In genomic region chr11:45944643-45945156, GRCm38 (mm10) we compare ENCODE assay signal across 8 mouse cellular contexts. TPM values are rescaled to one million over a fixed set of nuclear protein-coding genes. Genes with fewer than 3 reads are reported as not detected.
DNase-seq lines count a peak whose midpoint lies in the region; ATAC-seq lines count a peak whose summit lies in the region.

Gene Lsm11 (minus strand): TSS chr11:45944935.

- peak within 1 kb of the TSS; percentile 78 for H3K4me2 ChIP-seq in hindbrain, embryonic 12.5 days (replicated peaks)

- peak within 1 kb of the TSS; percentile 83 for H3K27ac ChIP-seq in hindbrain, embryonic 12.5 days

- ATAC-seq in hindbrain, embryonic 12.5 days (ENCODE audit: low FRiP score): peak; percentile 93

- H3K27me3 ChIP-seq in hindbrain, embryonic 12.5 days: no peaks in the 10 kb centered on the region

- peaks cover 16% of the 10 kb centered on the region; the same call in 1 of the 2 replicates for H3K36me3 ChIP-seq in hindbrain, embryonic 12.5 days

- peaks cover 19% of the 10 kb centered on the region for H3K4me1 ChIP-seq in hindbrain, embryonic 12.5 days

- H3K9ac ChIP-seq in hindbrain, embryonic 12.5 days: peak within 1 kb of the TSS; percentile 90

- WGBS in hindbrain, embryonic 12.5 days: under 1% methylated on average over 55 of the region's 55 CpGs

- peak; percentile 97 for DNase-seq in MN1 (ENCODE audit: low spot score)
- DNase-seq in cerebellum, adult 9-10 months: peak; percentile 97
- peak; percentile 88 to 99 for DNase-seq in frontal cortex, adult 2 months (ENCODE audit: extremely low spot score in 1 of 2, low spot score in 1 of 2)
- DNase-seq in layer of hippocampus, postnatal 14 days (ENCODE audit: low spot score in 2 of 2): peak; percentile 96 to 98
- peak; percentile 99 for DNase-seq in lung, postnatal 14 days
- DNase-seq in retina, adult 2 months (ENCODE audit: low read depth, low spot score): peak; percentile 90
- peak; percentile 95 to 99 for DNase-seq in thymus, postnatal 36 days

- peak within 1 kb of the TSS; percentile 75 for H3K4me3 ChIP-seq in hindbrain, embryonic 12.5 days

- no peaks in the 10 kb centered on the region for H3K9me3 ChIP-seq in hindbrain, embryonic 12.5 days (replicated peaks)

RNA-seq across cellular contexts. Expression of gene Lsm11, which starts in this region (rescaled TPM):
- 7.7 and 9.2 TPM in 2 replicates for polyA plus RNA-seq in frontal cortex, adult 2 months (2012; rRNA removed)
- 16.9 and 17.3 TPM in 2 replicates for polyA plus RNA-seq in hindbrain, embryonic 12.5 days (2016; fragmentation: Nextera tagmentation; extraction: Ambion mirVana)
- 100 to 1,000 TPM; 124 to 127 TPM for total RNA-seq in layer of hippocampus, postnatal 14 days (2021)

Comparison
In these comparisons a context has a peak if more than half of its experiments do, and no peak if none do; other contexts are left out.
1. Peak in every context shown above with its lines: DNase-seq, ATAC-seq, H3K4me3 ChIP-seq and H3K27ac ChIP-seq.